Mouse (Mus musculus) cerebellum, postnatal 36 days (tissue): ENCODE results near the gene Foxn3.
A peak's percentile ranks its signal among the peaks of the same experiment; 100 is the strongest.

Experiments used
- DNase-seq, 2 experiments: peaks; one replicate each; pipeline ENCODE4 v3.0.0; 2021 to 2022; ENCODE audit warnings: mixed read lengths in 2 of 2

Foxn3 gene

GRCm38 (mm10) chr12:99562073-99562866 is 1.1 kb downstream of the Foxn3 start:
- peak; percentile 68 to 73 for DNase-seq

DNA sequence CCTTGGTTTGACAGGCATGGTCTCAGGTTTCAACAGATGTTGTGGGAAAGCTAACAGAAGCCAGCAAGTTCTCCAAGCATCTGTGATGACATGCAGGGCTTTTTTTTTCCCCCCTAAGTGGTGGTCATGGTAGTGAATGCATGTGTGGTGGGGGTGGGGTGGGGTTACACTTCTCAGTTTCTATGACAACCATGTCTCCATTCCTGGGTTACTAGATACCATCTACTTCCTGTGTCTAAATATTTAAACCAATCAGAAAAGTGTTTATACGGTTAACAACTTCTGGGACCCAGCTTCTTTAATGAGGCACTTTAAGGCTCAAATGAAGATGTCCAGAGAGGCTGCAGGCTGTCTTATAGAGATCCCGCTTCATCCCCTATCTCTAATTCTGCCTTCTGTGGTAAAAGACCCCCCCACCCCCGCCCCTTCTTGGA is 2.0 kb downstream of the Foxn3 start:
- DNase-seq: no peak

- DNase-seq: no peak
Measured at GRCm38 (mm10) chr12:99560701-99561332, 2.6 kb downstream of the Foxn3 start.

- no peak for DNase-seq
Measured at GRCm38 (mm10) chr12:99559483-99559882, 3.9 kb downstream of the Foxn3 start.

DNA sequence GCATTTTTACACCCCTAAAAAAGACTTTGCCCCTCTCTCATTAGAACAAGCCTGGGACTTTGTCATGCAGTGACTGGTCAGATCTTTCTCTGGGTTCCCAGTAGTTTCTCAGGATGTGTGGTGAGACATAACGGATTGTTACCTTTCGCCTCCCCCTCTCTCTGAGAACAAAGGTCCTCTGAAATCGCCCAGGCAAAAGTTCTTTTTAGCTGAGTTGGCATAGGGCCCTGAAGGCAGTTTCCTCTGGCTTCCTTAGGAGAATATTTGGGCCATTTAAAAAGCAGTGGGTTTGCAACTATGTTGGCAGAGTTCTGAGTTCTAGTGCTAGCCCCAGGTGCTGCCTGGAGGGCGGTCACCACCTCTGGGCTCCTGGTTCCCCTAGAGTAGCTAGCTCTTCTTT is 4.9 kb downstream of the Foxn3 start:
- DNase-seq: no peak

DNA sequence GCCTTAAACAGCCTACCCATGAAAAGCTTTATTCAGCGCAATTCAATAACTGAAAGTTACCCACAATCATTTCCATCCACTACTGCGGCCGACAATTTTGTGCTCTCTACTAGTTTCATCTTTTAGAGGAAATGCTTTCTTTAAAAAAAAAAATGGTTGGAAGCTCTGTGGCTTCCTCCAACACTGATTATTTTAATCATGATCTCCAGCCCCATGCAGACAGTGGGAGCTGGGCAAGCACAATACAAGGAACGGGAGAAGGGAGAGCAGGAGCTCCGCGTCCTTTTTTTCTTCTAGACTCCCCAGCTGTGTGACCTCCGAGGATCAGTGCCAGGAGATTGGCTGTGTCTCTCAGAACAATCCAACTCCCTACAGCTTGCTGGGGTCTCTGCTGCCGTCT is 5.9 kb downstream of the Foxn3 start:
- no peak for DNase-seq

- no peak for DNase-seq
Measured at GRCm38 (mm10) chr12:99550629-99551028, 12.8 kb downstream of the Foxn3 start.

GRCm38 (mm10) chr12:99549811-99550210 is 13.6 kb downstream of the Foxn3 start:
- DNase-seq: no peak

DNA sequence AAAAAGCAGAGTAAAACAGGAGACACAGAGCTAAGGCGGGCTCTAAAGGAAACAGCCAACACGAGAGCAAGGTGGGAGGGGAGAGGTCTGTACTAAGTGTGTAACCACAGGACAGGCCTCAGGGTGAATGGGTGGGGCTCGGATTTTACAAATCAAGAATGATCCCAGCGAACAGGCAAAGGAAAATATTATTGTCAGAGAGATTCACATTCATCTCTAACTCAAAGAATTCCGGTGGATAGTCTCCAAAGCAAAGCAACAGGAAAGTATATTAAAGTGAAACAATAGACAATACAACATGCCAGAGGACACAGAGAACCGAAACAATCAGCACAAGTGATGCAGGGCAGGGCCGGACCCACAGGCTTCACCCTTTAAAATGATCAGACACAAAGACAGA is 15.0 kb downstream of the Foxn3 start:
- DNase-seq: no peak

GRCm38 (mm10) chr12:99547295-99547694 is 16.1 kb downstream of the Foxn3 start:
- DNase-seq: no peak

DNA sequence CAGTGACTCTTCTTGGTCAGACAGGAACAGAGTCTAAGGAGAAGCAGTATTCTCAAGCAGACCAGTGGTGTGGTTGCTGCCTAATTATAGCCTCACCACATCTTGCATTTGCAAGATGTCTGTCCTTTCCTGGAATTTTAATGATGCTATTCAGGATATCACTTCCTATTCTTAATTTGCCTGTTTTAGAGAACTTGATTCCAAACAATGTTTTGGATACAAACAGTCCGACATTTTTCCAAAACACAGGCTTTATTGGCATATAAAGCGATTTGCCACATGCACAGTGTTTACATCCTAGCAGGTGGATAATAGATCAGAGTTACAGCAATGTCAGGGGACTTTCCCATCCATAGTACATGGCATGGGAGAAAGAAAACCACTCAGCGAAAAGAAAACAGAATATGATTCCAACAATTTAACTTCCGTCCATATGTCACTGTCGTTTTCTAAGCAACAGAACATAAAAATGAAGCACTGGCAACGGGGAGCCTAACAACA is 18.1 kb downstream of the Foxn3 start:
- DNase-seq: no peak

DNA sequence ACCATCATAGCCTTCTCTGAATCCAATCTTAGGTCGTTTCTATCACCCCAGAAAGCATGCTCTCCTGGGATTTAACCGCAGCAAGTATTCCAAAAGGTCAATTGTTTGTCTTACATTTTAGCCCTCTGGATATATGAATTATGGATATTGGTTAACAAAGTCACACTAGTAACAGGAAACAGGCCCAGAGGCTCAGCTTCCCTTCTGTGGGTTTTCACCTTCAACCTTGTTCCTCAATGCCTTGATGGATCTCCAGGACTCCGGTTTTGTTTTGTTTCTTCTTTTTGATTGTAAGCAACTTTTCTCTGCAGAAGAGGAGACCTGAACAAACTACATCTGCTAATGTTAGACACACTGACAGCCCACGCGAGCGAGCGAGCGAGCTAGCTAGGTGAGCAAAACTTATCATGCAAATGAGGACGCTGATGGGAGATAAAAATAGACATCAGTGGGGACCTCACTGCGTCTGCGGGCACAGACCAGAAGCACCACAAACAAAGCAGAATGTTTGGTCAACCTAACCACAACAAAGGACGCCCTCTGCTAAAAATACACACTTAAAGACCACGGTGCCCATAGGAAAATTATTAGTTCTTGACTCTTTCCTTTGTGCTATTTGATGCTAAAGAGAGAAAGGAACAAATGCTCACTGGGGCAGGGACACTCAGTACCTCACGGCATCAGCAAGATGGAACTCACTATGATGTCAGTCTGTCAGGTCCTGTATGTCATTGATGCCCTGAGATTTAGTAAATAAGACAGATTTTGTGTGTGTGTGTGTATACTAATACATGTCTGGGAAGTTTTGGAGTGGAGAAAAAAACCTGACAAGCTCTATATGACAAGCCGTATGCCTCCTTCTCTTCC is 18.9 kb downstream of the Foxn3 start:
- no peak for DNase-seq

- no peak for DNase-seq
Measured at GRCm38 (mm10) chr12:99543421-99544195, 19.8 kb downstream of the Foxn3 start.

GRCm38 (mm10) chr12:99540201-99540600 is 23.2 kb downstream of the Foxn3 start:
- no peak for DNase-seq

- no peak for DNase-seq
Measured at GRCm38 (mm10) chr12:99537316-99537715, 26.1 kb downstream of the Foxn3 start.

GRCm38 (mm10) chr12:99536426-99536825 is 27.0 kb downstream of the Foxn3 start:
- no peak for DNase-seq

GRCm38 (mm10) chr12:99532342-99532741 is 31.0 kb downstream of the Foxn3 start:
- DNase-seq: no peak

DNA sequence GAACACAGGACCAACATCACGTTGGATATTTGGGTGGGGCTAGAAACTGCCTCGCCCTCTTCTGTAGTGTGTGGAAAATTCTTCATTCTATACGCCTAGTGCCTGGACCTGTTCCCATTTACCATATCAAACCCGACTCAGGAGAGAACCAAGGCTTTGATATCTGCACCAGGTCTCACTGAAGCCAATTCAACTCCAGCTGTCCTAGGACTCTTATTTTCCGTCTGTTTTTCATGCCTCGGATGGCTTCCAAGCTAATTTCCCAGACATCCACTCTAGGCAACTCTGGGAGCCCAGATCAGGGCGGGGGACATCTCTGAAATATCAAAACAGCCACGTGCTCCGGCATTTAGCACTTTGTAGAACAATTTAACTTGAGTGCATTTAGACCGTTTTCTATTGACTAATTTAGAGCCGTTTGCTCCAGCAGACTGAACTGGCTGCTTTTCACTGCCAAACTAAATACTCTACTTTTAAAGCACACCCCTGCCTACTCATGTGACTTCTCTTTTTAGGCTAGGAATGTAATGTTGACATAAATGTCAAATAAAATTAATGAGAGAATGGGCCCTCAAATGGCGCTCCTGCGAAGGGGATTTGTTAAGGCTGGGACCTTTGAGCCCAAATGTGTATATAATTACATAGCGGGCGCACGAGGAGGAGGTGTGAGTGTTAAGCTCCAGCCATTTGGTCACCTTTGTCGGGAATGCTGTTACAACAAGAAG is 33.5 kb downstream of the Foxn3 start:
- DNase-seq: no peak

GRCm38 (mm10) chr12:99528958-99529357 is 34.4 kb downstream of the Foxn3 start:
- no peak for DNase-seq

GRCm38 (mm10) chr12:99527452-99527851 is 35.9 kb downstream of the Foxn3 start:
- DNase-seq: peak; percentile 38 to 58

DNA sequence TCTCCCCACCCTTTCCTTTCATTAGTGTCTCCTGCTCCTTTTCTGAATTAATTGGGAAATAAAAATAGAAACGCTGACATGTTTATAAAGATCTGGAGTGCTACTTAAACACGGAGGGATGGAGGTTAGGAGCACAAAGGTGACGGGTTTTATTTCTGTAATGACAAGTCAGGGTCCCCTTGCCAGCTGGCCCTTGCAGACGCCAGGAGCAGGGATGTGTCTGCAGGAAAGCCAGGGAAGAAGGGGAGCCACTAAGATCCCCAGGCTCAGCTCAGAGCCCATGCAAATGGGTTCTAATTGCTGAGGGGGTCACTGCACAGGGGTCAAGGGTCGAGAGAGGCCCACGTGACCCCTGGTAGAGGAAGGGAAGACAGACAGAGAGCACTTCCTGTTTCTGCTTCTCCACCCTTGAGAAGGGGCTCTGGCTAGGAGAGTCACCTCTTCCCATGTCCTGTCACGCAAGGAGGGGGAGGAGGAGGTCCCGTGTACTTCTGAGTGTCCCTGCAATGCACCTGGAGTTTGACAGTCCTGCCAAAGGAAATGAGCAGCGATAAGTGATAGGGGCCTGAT is 36.7 kb downstream of the Foxn3 start:
- no peak for DNase-seq
